Mouse (Mus musculus): Measurements from ENCODE around the gene Ccdc97. TPM values are rescaled to one million over a fixed set of nuclear protein-coding genes. Genes with fewer than 3 reads are reported as not detected.

Ccdc97 gene
- polyA plus RNA-seq, 1 experiment from 2014 or later = 30.8 TPM

GRCm38 (mm10) chr7:25684659-25685058, 34.2 kb downstream of the Ccdc97 start:
- ATAC-seq (ENCODE audit: insufficient number of reproducible peaks, insufficient read depth, low FRiP score, low read depth) = no peak
- peaks cover 29% of the 10 kb centered on the region; the same call in 1 of the 2 replicates for H3K4me1 ChIP-seq (ENCODE audit: control insufficient read depth, insufficient read depth, low read length)
- H3K4me3 ChIP-seq (ENCODE audit: low read depth, low read length) = no peak overlapping the region
- no peak overlapping the region for H3K27ac ChIP-seq (ENCODE audit: low read length)
- H3K9ac ChIP-seq (replicated peaks; ENCODE audit: low read depth, low read length) = no peak overlapping the region
- H3K27me3 ChIP-seq (ENCODE audit: control insufficient read depth, insufficient read depth, low read length) = no peaks in the 10 kb centered on the region; the same call in 1 of the 2 replicates
- no peaks in the 10 kb centered on the region for H3K9me3 ChIP-seq (ENCODE audit: control insufficient read depth, low read depth, low read length)
- H3K4me2 ChIP-seq (replicated peaks; ENCODE audit: low read depth, low read length) = no peak overlapping the region
- 89% methylated on average over 6 of the region's 6 CpGs for WGBS
- H3K36me3 ChIP-seq (ENCODE audit: control insufficient read depth, insufficient read depth, low read length) = no peaks in the 10 kb centered on the region

- WGBS = 57% methylated on average over 7 of the region's 7 CpGs
- Histone ChIP-seq H3K27me3 (ENCODE audit: control insufficient read depth, insufficient read depth, low read length) (no peaks in the 10 kb centered on the region; the same call in 1 of the 2 replicates), H3K9ac (replicated peaks; ENCODE audit: low read depth, low read length) (no peak overlapping the region), H3K27ac (ENCODE audit: low read length) (no peak overlapping the region), H3K4me2 (replicated peaks; ENCODE audit: low read depth, low read length) (no peak overlapping the region), H3K9me3 (ENCODE audit: control insufficient read depth, low read depth, low read length) (no peaks in the 10 kb centered on the region), H3K36me3 (ENCODE audit: control insufficient read depth, insufficient read depth, low read length) (no peaks in the 10 kb centered on the region), H3K4me1 (ENCODE audit: control insufficient read depth, insufficient read depth, low read length) (peaks cover 26% of the 10 kb centered on the region; the same call in 1 of the 2 replicates), H3K4me3 (ENCODE audit: low read depth, low read length) (no peak overlapping the region)
- no peak for ATAC-seq (ENCODE audit: insufficient number of reproducible peaks, insufficient read depth, low FRiP score, low read depth)
These were observed 35.3 kb downstream of the Ccdc97 start for GRCm38 (mm10) chr7:25683474-25684180.

DNA sequence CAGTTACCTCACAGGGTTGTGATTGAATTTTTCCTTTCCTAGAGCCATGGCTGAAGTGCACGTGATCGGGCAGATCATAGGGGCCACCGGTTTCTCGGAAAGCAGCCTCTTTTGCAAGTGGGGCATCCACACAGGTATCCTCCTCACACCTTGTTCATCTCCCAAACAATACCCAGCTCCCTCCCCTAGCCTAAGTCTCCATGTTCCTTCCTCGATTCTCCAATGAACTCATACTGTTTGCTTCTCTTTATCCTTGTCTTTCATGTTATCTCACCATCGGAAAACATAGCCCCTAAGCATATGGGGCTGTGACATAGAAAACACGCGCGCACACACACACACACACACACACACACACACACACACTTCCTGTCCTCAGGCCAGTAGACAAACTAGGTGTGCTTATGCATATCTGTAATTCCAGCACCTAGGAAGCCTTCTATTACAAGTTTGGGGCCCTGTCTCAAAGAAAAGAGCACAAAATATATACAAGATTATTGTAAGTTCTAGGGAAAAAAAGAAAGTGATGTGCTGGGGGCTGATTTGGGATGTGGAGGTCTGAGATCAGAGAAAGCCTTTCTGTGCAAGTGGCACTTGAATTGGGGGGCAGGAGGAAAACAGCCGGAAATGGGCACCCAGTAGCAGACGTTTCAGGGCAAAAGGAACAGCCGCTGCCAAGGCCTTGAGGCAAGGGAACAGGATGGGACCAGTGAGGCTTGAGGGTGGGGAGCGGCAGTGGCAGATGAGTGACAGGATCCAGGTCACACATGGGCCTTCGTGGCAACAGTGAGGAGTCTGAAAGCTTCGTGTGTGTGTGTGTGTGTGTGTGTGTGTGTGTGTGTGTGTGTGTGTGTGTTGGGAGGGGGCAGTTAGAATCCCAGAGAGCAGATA, 37.3 kb downstream of the Ccdc97 start:
- Histone ChIP-seq H3K4me1 (ENCODE audit: control insufficient read depth, insufficient read depth, low read length) (peaks cover 12% of the 10 kb centered on the region; the same call in 1 of the 2 replicates), H3K9ac (replicated peaks; ENCODE audit: low read depth, low read length) (no peak overlapping the region), H3K4me3 (ENCODE audit: low read depth, low read length) (peak overlapping the region; percentile 60; the same call in 1 of the 2 replicates), H3K4me2 (replicated peaks; ENCODE audit: low read depth, low read length) (peak overlapping the region; percentile 57), H3K27ac (ENCODE audit: low read length) (no peak overlapping the region), H3K36me3 (ENCODE audit: control insufficient read depth, insufficient read depth, low read length) (no peaks in the 10 kb centered on the region), H3K9me3 (ENCODE audit: control insufficient read depth, low read depth, low read length) (no peaks in the 10 kb centered on the region), H3K27me3 (ENCODE audit: control insufficient read depth, insufficient read depth, low read length) (no peaks in the 10 kb centered on the region)
- no peak for ATAC-seq (ENCODE audit: insufficient number of reproducible peaks, insufficient read depth, low FRiP score, low read depth)
- 57% methylated on average over 15 of the region's 15 CpGs for WGBS

- Histone ChIP-seq H3K9me3 (ENCODE audit: control insufficient read depth, low read depth, low read length) (no peaks in the 10 kb centered on the region), H3K4me1 (ENCODE audit: control insufficient read depth, insufficient read depth, low read length) (peaks cover 9% of the 10 kb centered on the region; the same call in 1 of the 2 replicates), H3K4me3 (ENCODE audit: low read depth, low read length) (peak within 1 kb of the TSS; percentile 60), H3K27ac (ENCODE audit: low read length) (peak within 1 kb of the TSS; percentile 90), H3K9ac (replicated peaks; ENCODE audit: low read depth, low read length) (peak within 1 kb of the TSS; percentile 48), H3K4me2 (replicated peaks; ENCODE audit: low read depth, low read length) (peak within 1 kb of the TSS; percentile 57), H3K27me3 (ENCODE audit: control insufficient read depth, insufficient read depth, low read length) (no peaks in the 10 kb centered on the region), H3K36me3 (ENCODE audit: control insufficient read depth, insufficient read depth, low read length) (no peaks in the 10 kb centered on the region)
- 0% methylated on average over 46 of the region's 46 CpGs for WGBS
- ATAC-seq (ENCODE audit: insufficient number of reproducible peaks, insufficient read depth, low FRiP score, low read depth) = peak; percentile 95
These were observed 38.2 kb downstream of the Ccdc97 start, which contains the start of gene B9d2 for GRCm38 (mm10) chr7:25680514-25681258. TSS of gene B9d2 (plus strand) at chr7:25680780.

- no peak for ATAC-seq (ENCODE audit: insufficient number of reproducible peaks, insufficient read depth, low FRiP score, low read depth)
- WGBS = 8% methylated on average over 6 of the region's 6 CpGs
- Histone ChIP-seq H3K36me3 (ENCODE audit: control insufficient read depth, insufficient read depth, low read length) (no peaks in the 10 kb centered on the region), H3K27me3 (ENCODE audit: control insufficient read depth, insufficient read depth, low read length) (peaks cover 3% of the 10 kb centered on the region; the same call in 1 of the 2 replicates), H3K9ac (replicated peaks; ENCODE audit: low read depth, low read length) (no peak overlapping the region), H3K4me1 (ENCODE audit: control insufficient read depth, insufficient read depth, low read length) (peaks cover 11% of the 10 kb centered on the region; the same call in 1 of the 2 replicates), H3K27ac (ENCODE audit: low read length) (peak overlapping the region; percentile 90; the same call in 1 of the 2 replicates), H3K4me3 (ENCODE audit: low read depth, low read length) (peak overlapping the region; percentile 60), H3K9me3 (ENCODE audit: control insufficient read depth, low read depth, low read length) (no peaks in the 10 kb centered on the region), H3K4me2 (replicated peaks; ENCODE audit: low read depth, low read length) (peak overlapping the region; percentile 57)
These were observed 38.9 kb downstream of the Ccdc97 start for GRCm38 (mm10) chr7:25679971-25680370.

GRCm38 (mm10) chr7:25677013-25677412, 41.9 kb downstream of the Ccdc97 start:
- no peak overlapping the region for H3K4me3 ChIP-seq (ENCODE audit: low read depth, low read length)
- no peak overlapping the region for H3K27ac ChIP-seq (ENCODE audit: low read length)
- H3K36me3 ChIP-seq (ENCODE audit: control insufficient read depth, insufficient read depth, low read length) = no peaks in the 10 kb centered on the region
- 94% methylated on average over 7 of the region's 7 CpGs for whole genome bisulfite sequencing
- ATAC-seq (ENCODE audit: insufficient number of reproducible peaks, insufficient read depth, low FRiP score, low read depth) = no peak
- H3K9ac ChIP-seq (replicated peaks; ENCODE audit: low read depth, low read length) = no peak overlapping the region
- peaks cover 16% of the 10 kb centered on the region for H3K27me3 ChIP-seq (ENCODE audit: control insufficient read depth, insufficient read depth, low read length)
- peaks cover 18% of the 10 kb centered on the region; the same call in 1 of the 2 replicates for H3K4me1 ChIP-seq (ENCODE audit: control insufficient read depth, insufficient read depth, low read length)
- H3K4me2 ChIP-seq (replicated peaks; ENCODE audit: low read depth, low read length) = no peak overlapping the region
- no peaks in the 10 kb centered on the region for H3K9me3 ChIP-seq (ENCODE audit: control insufficient read depth, low read depth, low read length)

DNA sequence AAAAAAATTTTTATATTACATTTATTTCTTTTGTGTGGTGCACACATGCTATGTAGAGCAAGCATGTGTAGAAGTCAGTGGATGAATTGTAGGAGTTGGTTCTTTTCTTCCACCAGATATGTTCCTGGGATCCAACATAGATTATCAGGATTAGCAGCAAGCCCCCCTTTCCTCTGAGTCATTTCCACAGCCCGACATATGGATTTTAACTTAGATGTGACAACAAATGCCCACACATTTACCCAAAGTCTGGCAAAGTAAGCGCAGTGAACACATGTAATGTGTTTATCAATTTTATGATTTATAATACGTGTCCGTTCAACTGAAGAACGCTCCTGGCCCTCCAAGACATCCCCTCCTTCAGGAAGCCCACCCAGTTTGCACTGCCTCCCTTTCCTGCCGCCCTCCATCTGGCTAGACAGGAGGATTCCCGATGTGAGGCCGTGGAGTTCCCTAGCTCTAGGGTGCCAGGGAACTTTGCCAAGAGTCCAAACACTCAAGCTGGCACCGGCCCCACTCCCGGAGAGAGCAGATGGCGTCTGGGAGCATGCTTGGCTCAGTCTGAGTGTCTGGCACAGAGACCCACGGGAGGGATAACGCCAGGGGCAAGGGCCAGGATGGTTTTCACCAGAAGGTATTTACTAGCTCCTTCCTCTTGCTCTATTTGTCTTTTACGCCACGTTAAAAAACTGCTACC, 42.7 kb downstream of the Ccdc97 start:
- WGBS = 49% methylated on average over 15 of the region's 15 CpGs
- Histone ChIP-seq H3K27ac (ENCODE audit: low read length) (no peak overlapping the region), H3K27me3 (ENCODE audit: control insufficient read depth, insufficient read depth, low read length) (peaks cover 16% of the 10 kb centered on the region)

More for the DNA sequence above, 42.7 kb downstream of the Ccdc97 start:
- H3K9me3 ChIP-seq (ENCODE audit: control insufficient read depth, low read depth, low read length) = no peaks in the 10 kb centered on the region
- no peak overlapping the region for H3K4me3 ChIP-seq (ENCODE audit: low read depth, low read length)
- no peaks in the 10 kb centered on the region for H3K36me3 ChIP-seq (ENCODE audit: control insufficient read depth, insufficient read depth, low read length)
- H3K4me2 ChIP-seq (replicated peaks; ENCODE audit: low read depth, low read length) = no peak overlapping the region
- H3K9ac ChIP-seq (replicated peaks; ENCODE audit: low read depth, low read length) = no peak overlapping the region
- H3K4me1 ChIP-seq (ENCODE audit: control insufficient read depth, insufficient read depth, low read length) = peaks cover 14% of the 10 kb centered on the region; the same call in 1 of the 2 replicates
- no peak for ATAC-seq (ENCODE audit: insufficient number of reproducible peaks, insufficient read depth, low FRiP score, low read depth)
